Mouse (Mus musculus) bone marrow, adult 2 months (tissue): Measurements from ENCODE around the gene Trim50.

Experiments
- CTCF ChIP-seq: fragments of 200-500 bp; IDR thresholded peaks from 2 replicates; pipeline ENCODE4 v1.5.1; 2011; ENCODE audit warnings: low read length, control low read depth; ENCODE audit not compliant: control insufficient read depth, insufficient read depth
- POLR2A ChIP-seq: fragments of 200-500 bp; IDR thresholded peaks from 2 replicates; pipeline ENCODE4 v1.6.1; 2011; ENCODE audit warnings: low read depth, mild to moderate bottlenecking, control low read depth, low read length, borderline replicate concordance; ENCODE audit not compliant: control insufficient read depth

GRCm38 (mm10) chr5:135331161-135331560, 21.9 kb upstream of the Trim50 start:
- TF ChIP-seq CTCF, result no peak
- no peak for TF ChIP-seq POLR2A
